Mouse (Mus musculus) right cerebral cortex, postnatal 10 days (tissue): Measurements from ENCODE around the gene Hsf2bp.
A peak's percentile ranks its signal among the peaks of the same experiment; 100 is the strongest.

Experiments used
- DNase-seq, 2 experiments: peaks; one replicate each; pipeline ENCODE4 v3.0.0; 2021; ENCODE audit warnings: low spot score in 2 of 2

Hsf2bp gene

GRCm38 (mm10) chr17:31983491-31983890 lies 52.7 kb downstream of the Hsf2bp start:
- DNase-seq, result no peak

- DNase-seq, result no peak
Observed at GRCm38 (mm10) chr17:31982326-31983190, 53.6 kb downstream of the Hsf2bp start.

- no peak for DNase-seq
Observed at GRCm38 (mm10) chr17:31979888-31980287, 56.3 kb downstream of the Hsf2bp start.

GRCm38 (mm10) chr17:31977131-31977530 lies 59.0 kb downstream of the Hsf2bp start:
- DNase-seq, result no peak

GRCm38 (mm10) chr17:31976501-31976900 lies 59.6 kb downstream of the Hsf2bp start:
- no peak for DNase-seq

GRCm38 (mm10) chr17:31974694-31975093 lies 61.5 kb downstream of the Hsf2bp start:
- DNase-seq, result no peak

- peak; percentile 26 to 35 for DNase-seq
Observed at GRCm38 (mm10) chr17:31973664-31974230, 62.4 kb downstream of the Hsf2bp start.

GRCm38 (mm10) chr17:31970890-31971289 lies 65.3 kb downstream of the Hsf2bp start:
- no peak for DNase-seq

GRCm38 (mm10) chr17:31968801-31969200 lies 67.3 kb downstream of the Hsf2bp start:
- no peak for DNase-seq

- DNase-seq, result no peak
Observed at GRCm38 (mm10) chr17:31967311-31967710, 68.8 kb downstream of the Hsf2bp start.

GRCm38 (mm10) chr17:31966566-31966965 lies 69.6 kb downstream of the Hsf2bp start:
- DNase-seq, result no peak

GRCm38 (mm10) chr17:31965623-31966022 lies 70.5 kb downstream of the Hsf2bp start:
- no peak for DNase-seq

GRCm38 (mm10) chr17:31962930-31963329 lies 73.2 kb downstream of the Hsf2bp start:
- peak in 1 of 2 experiments; percentile 41 for DNase-seq

GRCm38 (mm10) chr17:31962281-31962680 lies 73.9 kb downstream of the Hsf2bp start:
- DNase-seq, result no peak

- no peak for DNase-seq
Observed at GRCm38 (mm10) chr17:31954551-31955140, 81.5 kb downstream of the Hsf2bp start.

GRCm38 (mm10) chr17:31949076-31949475 lies 87.1 kb downstream of the Hsf2bp start:
- no peak for DNase-seq

- no peak for DNase-seq
Observed at GRCm38 (mm10) chr17:31946436-31946835, 89.7 kb downstream of the Hsf2bp start.

- no peak for DNase-seq
Observed at GRCm38 (mm10) chr17:31943881-31944539, 92.1 kb downstream of the Hsf2bp start.

GRCm38 (mm10) chr17:31941616-31942015 lies 94.5 kb downstream of the Hsf2bp start:
- DNase-seq, result no peak

- DNase-seq, result no peak
Observed at GRCm38 (mm10) chr17:31940607-31941006, 95.5 kb downstream of the Hsf2bp start.

GRCm38 (mm10) chr17:31939292-31940060 lies 96.7 kb downstream of the Hsf2bp start:
- DNase-seq, result no peak
